Mouse (Mus musculus) kidney, postnatal 14 days (tissue): ENCODE data around the gene Fbxl19.
A peak's percentile ranks its signal among the peaks of the same experiment; 100 is the strongest.

Source experiments
- DNase-seq: peaks from one replicate; pipeline ENCODE4 v3.0.0; 2022; ENCODE audit warnings: mixed read lengths

Fbxl19 gene

GRCm38 (mm10) chr7:127744366-127745045, at the start of gene Fbxl19:
Gene Fbxl19 (plus strand): TSS chr7:127744543.
- DNase-seq, result peak; percentile 82

- DNase-seq, result no peak
Measured at GRCm38 (mm10) chr7:127698986-127699385, 45.4 kb upstream of the Fbxl19 start.

- no peak for DNase-seq
Measured at GRCm38 (mm10) chr7:127700712-127701331, 43.5 kb upstream of the Fbxl19 start.

GRCm38 (mm10) chr7:127703561-127704178, 40.7 kb upstream of the Fbxl19 start:
- peak; percentile 51 for DNase-seq

- no peak for DNase-seq
Measured at GRCm38 (mm10) chr7:127704598-127704997, 39.7 kb upstream of the Fbxl19 start.

- no peak for DNase-seq
Measured at GRCm38 (mm10) chr7:127705706-127706105, 38.6 kb upstream of the Fbxl19 start.

- DNase-seq, result peak; percentile 24
Measured at GRCm38 (mm10) chr7:127707045-127707956, 37.0 kb upstream of the Fbxl19 start.

- no peak for DNase-seq
Measured at GRCm38 (mm10) chr7:127707957-127708206, 36.5 kb upstream of the Fbxl19 start.

- peak; percentile 94 for DNase-seq
Measured at GRCm38 (mm10) chr7:127708207-127709078, 35.9 kb upstream of the Fbxl19 start, which contains the start of gene Bcl7c. Gene Bcl7c (minus strand): TSS chr7:127708933.

GRCm38 (mm10) chr7:127709261-127709979, 34.9 kb upstream of the Fbxl19 start:
- no peak for DNase-seq

GRCm38 (mm10) chr7:127711031-127711430, 33.3 kb upstream of the Fbxl19 start:
- DNase-seq, result no peak

- no peak for DNase-seq
Measured at GRCm38 (mm10) chr7:127711456-127711855, 32.9 kb upstream of the Fbxl19 start.

- peak; percentile 88 for DNase-seq
Measured at GRCm38 (mm10) chr7:127712461-127713385, 31.6 kb upstream of the Fbxl19 start, which contains the start of gene Ctf1. Gene Ctf1 (plus strand): TSS chr7:127712736.

- DNase-seq, result no peak
Measured at GRCm38 (mm10) chr7:127714816-127715215, 29.5 kb upstream of the Fbxl19 start.

GRCm38 (mm10) chr7:127716992-127717391, 27.4 kb upstream of the Fbxl19 start:
- DNase-seq, result peak; percentile 85

- DNase-seq, result no peak
Measured at GRCm38 (mm10) chr7:127718339-127718738, 26.0 kb upstream of the Fbxl19 start.

- DNase-seq, result no peak
Measured at GRCm38 (mm10) chr7:127719258-127719657, 25.1 kb upstream of the Fbxl19 start.

- DNase-seq, result no peak
Measured at GRCm38 (mm10) chr7:127725490-127725889, 18.9 kb upstream of the Fbxl19 start.

- DNase-seq, result no peak
Measured at GRCm38 (mm10) chr7:127725924-127726323, 18.4 kb upstream of the Fbxl19 start.

- DNase-seq, result no peak
Measured at GRCm38 (mm10) chr7:127727898-127728297, 16.4 kb upstream of the Fbxl19 start.
